Mouse (Mus musculus): Measurements from ENCODE around the gene Meltf. TPM values are rescaled to one million over a fixed set of nuclear protein-coding genes. Genes with fewer than 3 reads are reported as not detected.
"Not testable (repeated sequence)": the region's sequence is repeated elsewhere in the genome, so short reads cannot be mapped to it uniquely, and the experiment has no call there.

Meltf gene
- polyA plus RNA-seq, 1 experiment from 2014 or later = 0.09 TPM

GRCm38 (mm10) chr16:31940586-31940985, 62.0 kb downstream of the Meltf start:
- no peak overlapping the region for H3K4me3 ChIP-seq
- H3K27ac ChIP-seq = no peak overlapping the region
- peaks cover 14% of the 10 kb centered on the region for H3K27me3 ChIP-seq
- H3K9ac ChIP-seq = no peak overlapping the region
- peaks cover 16% of the 10 kb centered on the region for H3K4me1 ChIP-seq
- H3K4me2 ChIP-seq = no peak overlapping the region
- H3K36me3 ChIP-seq (ENCODE audit: poor library complexity, severe bottlenecking) = peaks cover 14% of the 10 kb centered on the region; the same call in 1 of the 2 replicates
- no peaks in the 10 kb centered on the region for H3K9me3 ChIP-seq (replicated peaks)
- 61% methylated on average over 2 of the region's 2 CpGs for WGBS
- ATAC-seq = no peak

GRCm38 (mm10) chr16:31943980-31944379, 65.4 kb downstream of the Meltf start:
- WGBS = 5% methylated on average over 10 of the region's 10 CpGs
- Histone ChIP-seq H3K9me3 (replicated peaks) (no peaks in the 10 kb centered on the region), H3K9ac (peak overlapping the region; percentile 10; the same call in 1 of the 2 replicates), H3K4me2 (no peak overlapping the region), H3K27me3 (no peaks in the 10 kb centered on the region), H3K4me1 (peaks cover 40% of the 10 kb centered on the region), H3K36me3 (ENCODE audit: poor library complexity, severe bottlenecking) (peaks cover 14% of the 10 kb centered on the region; the same call in 1 of the 2 replicates), H3K4me3 (no peak overlapping the region), H3K27ac (no peak overlapping the region)
- ATAC-seq = 0 out of 2 replicates have a peak, but pooled peaks have one; percentile 25

- WGBS = 90% methylated on average over 12 of the region's 12 CpGs
- Histone ChIP-seq H3K36me3 (ENCODE audit: poor library complexity, severe bottlenecking) (peaks cover 14% of the 10 kb centered on the region; the same call in 1 of the 2 replicates), H3K4me1 (peaks cover 48% of the 10 kb centered on the region), H3K9me3 (replicated peaks) (no peaks in the 10 kb centered on the region), H3K4me2 (no peak overlapping the region), H3K27me3 (no peaks in the 10 kb centered on the region), H3K4me3 (no peak overlapping the region), H3K9ac (peak overlapping the region; percentile 10; the same call in 1 of the 2 replicates), H3K27ac (no peak overlapping the region)
- ATAC-seq = no peak
Observed at GRCm38 (mm10) chr16:31944698-31945255, 66.2 kb downstream of the Meltf start.

GRCm38 (mm10) chr16:31945372-31945771, 66.8 kb downstream of the Meltf start:
- no peaks in the 10 kb centered on the region for H3K27me3 ChIP-seq

GRCm38 (mm10) chr16:31945986-31946385, 67.4 kb downstream of the Meltf start:
- H3K4me2 ChIP-seq = peak overlapping the region; percentile 91; the same call in 1 of the 2 replicates
- 88% methylated on average over 6 of the region's 6 CpGs for WGBS

More at GRCm38 (mm10) chr16:31945372-31945771, 66.8 kb downstream of the Meltf start:
- ATAC-seq = no peak
- Histone ChIP-seq H3K4me3 (no peak overlapping the region), H3K4me2 (no peak overlapping the region), H3K4me1 (peaks cover 50% of the 10 kb centered on the region), H3K9ac (no peak overlapping the region), H3K27ac (no peak overlapping the region), H3K9me3 (replicated peaks) (no peaks in the 10 kb centered on the region), H3K36me3 (ENCODE audit: poor library complexity, severe bottlenecking) (peaks cover 16% of the 10 kb centered on the region; the same call in 1 of the 2 replicates)
- WGBS = 91% methylated on average over 6 of the region's 6 CpGs

GRCm38 (mm10) chr16:31947333-31947732, 68.7 kb downstream of the Meltf start:
- H3K9ac ChIP-seq = peak overlapping the region; percentile 90

More at GRCm38 (mm10) chr16:31945986-31946385, 67.4 kb downstream of the Meltf start:
- Histone ChIP-seq H3K36me3 (ENCODE audit: poor library complexity, severe bottlenecking) (peaks cover 22% of the 10 kb centered on the region; the same call in 1 of the 2 replicates), H3K4me1 (peaks cover 50% of the 10 kb centered on the region)
- not testable (repeated sequence) for H3K9me3 ChIP-seq (replicated peaks); ATAC-seq; H3K4me3 ChIP-seq; H3K27me3 ChIP-seq; H3K9ac ChIP-seq; H3K27ac ChIP-seq

GRCm38 (mm10) chr16:31947901-31948316, 69.3 kb downstream of the Meltf start:
- H3K9me3 ChIP-seq (replicated peaks) = no peaks in the 10 kb centered on the region
- peak overlapping the region; percentile 91 for H3K27ac ChIP-seq
- H3K4me2 ChIP-seq = peak overlapping the region; percentile 91
- peaks cover 33% of the 10 kb centered on the region for H3K36me3 ChIP-seq (ENCODE audit: poor library complexity, severe bottlenecking)
- peaks cover 50% of the 10 kb centered on the region for H3K4me1 ChIP-seq
- no peaks in the 10 kb centered on the region for H3K27me3 ChIP-seq
- H3K9ac ChIP-seq = peak overlapping the region; percentile 90
- WGBS = 1% methylated on average over 24 of the region's 38 CpGs
- ATAC-seq = no peak
- H3K4me3 ChIP-seq = peak overlapping the region; percentile 94

More at GRCm38 (mm10) chr16:31947333-31947732, 68.7 kb downstream of the Meltf start:
- peaks cover 50% of the 10 kb centered on the region for H3K4me1 ChIP-seq
- H3K36me3 ChIP-seq (ENCODE audit: poor library complexity, severe bottlenecking) = peaks cover 33% of the 10 kb centered on the region
- ATAC-seq = no peak
- WGBS = 34% methylated on average over 8 of the region's 8 CpGs
- H3K4me2 ChIP-seq = peak overlapping the region; percentile 91
- peak overlapping the region; percentile 91; the same call in 1 of the 2 replicates for H3K27ac ChIP-seq
- H3K4me3 ChIP-seq = peak overlapping the region; percentile 94
- H3K9me3 ChIP-seq (replicated peaks) = no peaks in the 10 kb centered on the region
- H3K27me3 ChIP-seq = no peaks in the 10 kb centered on the region

GRCm38 (mm10) chr16:31948345-31948774, 69.8 kb downstream of the Meltf start, which contains the start of the genes 0610012G03Rik and Ncbp2:
Gene 0610012G03Rik (minus strand): TSS chr16:31948494.
Gene Ncbp2 (plus strand): TSS chr16:31948513.
- WGBS = under 1% methylated on average over 52 of the region's 55 CpGs
- Histone ChIP-seq H3K9me3 (replicated peaks) (no peaks in the 10 kb centered on the region), H3K36me3 (ENCODE audit: poor library complexity, severe bottlenecking) (peaks cover 33% of the 10 kb centered on the region), H3K4me3 (peak within 1 kb of the TSS; percentile 94), H3K4me2 (peak within 1 kb of the TSS; percentile 91), H3K9ac (peak within 1 kb of the TSS; percentile 90), H3K4me1 (peaks cover 50% of the 10 kb centered on the region), H3K27me3 (no peaks in the 10 kb centered on the region), H3K27ac (peak within 1 kb of the TSS; percentile 91)
- ATAC-seq = peak; percentile 96

Other genes with a start within 250 kb of the Meltf start
- gene Dlg1, start 215.4 kb upstream of the Meltf start, polyA plus RNA-seq (2015; fragmentation: Nextera tagmentation; extraction: Ambion mirVana) = 17.9 and 19.7 TPM in 2 replicates
- gene Pigz, start 55.0 kb downstream of the Meltf start, polyA plus RNA-seq (2015; fragmentation: Nextera tagmentation; extraction: Ambion mirVana) = 1.8 and 2.4 TPM in 2 replicates
- 99.7 and 103 TPM in 2 replicates for gene 0610012G03Rik, start 69.7 kb downstream of the Meltf start, polyA plus RNA-seq (2015; fragmentation: Nextera tagmentation; extraction: Ambion mirVana)
- 121 TPM in 2 replicates for gene Ncbp2, start 69.7 kb downstream of the Meltf start, polyA plus RNA-seq (2015; fragmentation: Nextera tagmentation; extraction: Ambion mirVana)
- 17.1 and 19.5 TPM in 2 replicates for gene Senp5, start 124.5 kb downstream of the Meltf start, polyA plus RNA-seq (2015; fragmentation: Nextera tagmentation; extraction: Ambion mirVana)
- gene Pak2, start 200.5 kb downstream of the Meltf start, polyA plus RNA-seq (2015; fragmentation: Nextera tagmentation; extraction: Ambion mirVana) = 42.5 and 45.4 TPM in 2 replicates
- 148 and 158 TPM in 2 replicates for gene Pigx, start 220.9 kb downstream of the Meltf start, polyA plus RNA-seq (2015; fragmentation: Nextera tagmentation; extraction: Ambion mirVana)
- 39.5 and 44.3 TPM in 2 replicates for gene Cep19, start 221.0 kb downstream of the Meltf start, polyA plus RNA-seq (2015; fragmentation: Nextera tagmentation; extraction: Ambion mirVana)